ENCODE assay signal across 11 mouse cellular contexts in genomic region chr1:91056416-91056815, GRCm38 (mm10). TPM values are rescaled to one million over a fixed set of nuclear protein-coding genes. Genes with fewer than 3 reads are reported as not detected.
A peak's percentile ranks its signal among the peaks of the same experiment; 100 is the strongest.
DNase-seq lines count a peak whose midpoint lies in the region; ATAC-seq and TF ChIP-seq lines count a peak whose summit lies in the region.
"Had no signal": no experiment of that assay in that cellular context is flagged by ENCODE, and none has a peak within 500 bp of the region (broad histone marks: within the 10 kb centered on the region; RNA-seq: fewer than 3 reads in every experiment).

No protein-coding gene starts in this region.

- no peaks in the 10 kb centered on the region for H3K27me3 ChIP-seq in kidney, postnatal 0 days (ENCODE audit: insufficient read depth, low read length)
- no peaks in the 10 kb centered on the region for H3K27me3 ChIP-seq in kidney, embryonic 16.5 days (ENCODE audit: insufficient read depth, low read length)
- no peaks in the 10 kb centered on the region for H3K27me3 ChIP-seq in liver, embryonic 11.5 days (replicated peaks; ENCODE audit: control insufficient read depth, insufficient read depth, low read length)
- H3K27me3 ChIP-seq: Patski had no signal

- peaks cover 31% of the 10 kb centered on the region for H3K4me1 ChIP-seq in kidney, postnatal 0 days (replicated peaks; ENCODE audit: insufficient read depth, low read length)
- H3K4me1 ChIP-seq in kidney, embryonic 16.5 days (ENCODE audit: insufficient read depth, low read length) = peaks cover 74% of the 10 kb centered on the region
- H3K4me1 ChIP-seq in liver, embryonic 11.5 days (replicated peaks; ENCODE audit: control insufficient read depth, insufficient read depth, low read length) = peaks cover 67% of the 10 kb centered on the region

- TF ChIP-seq CTCF in kidney, postnatal 0 days (IDR thresholded peaks at IDR 0.05; ENCODE audit: low read depth) = no peak

- 0 out of 2 replicates have a peak overlapping the region, but pooled peaks have one; percentile 25 for H3K27ac ChIP-seq in kidney, postnatal 0 days
- no peak overlapping the region for H3K27ac ChIP-seq in kidney, embryonic 16.5 days (ENCODE audit: low read length)
- peak overlapping the region; percentile 81; the same call in 1 of the 2 replicates for H3K27ac ChIP-seq in liver, embryonic 11.5 days (ENCODE audit: low read depth, low read length)
- H3K27ac ChIP-seq: neural tube, embryonic 12.5 days had no signal

- no peaks in the 10 kb centered on the region for H3K9me3 ChIP-seq in kidney, postnatal 0 days (replicated peaks; ENCODE audit: low read length)
- no peaks in the 10 kb centered on the region for H3K9me3 ChIP-seq in kidney, embryonic 16.5 days (ENCODE audit: low read length)
- H3K9me3 ChIP-seq in liver, embryonic 11.5 days (ENCODE audit: control insufficient read depth, low read length) = no peaks in the 10 kb centered on the region
- H3K9me3 ChIP-seq: neural tube, embryonic 12.5 days had no signal

- H3K4me3 ChIP-seq in kidney, postnatal 0 days (replicated peaks; ENCODE audit: low read depth, low read length) = no peak overlapping the region
- H3K4me3 ChIP-seq in kidney, embryonic 16.5 days (ENCODE audit: low read length) = no peak overlapping the region
- H3K4me3 ChIP-seq in liver, embryonic 11.5 days (ENCODE audit: low read depth, low read length) = no peak overlapping the region
- H3K4me3 ChIP-seq: neural tube, embryonic 12.5 days had no signal

- 81% methylated on average over 8 of the region's 8 CpGs for WGBS in kidney, postnatal 0 days
- WGBS in kidney, embryonic 16.5 days = 79% methylated on average over 8 of the region's 8 CpGs
- 76% methylated on average over 8 of the region's 8 CpGs for WGBS in liver, embryonic 11.5 days

- H3K9ac ChIP-seq in kidney, postnatal 0 days (ENCODE audit: low read depth, low read length) = no peak overlapping the region
- H3K9ac ChIP-seq in kidney, embryonic 16.5 days (replicated peaks; ENCODE audit: low read length) = no peak overlapping the region
- H3K9ac ChIP-seq in liver, embryonic 11.5 days (ENCODE audit: low read depth, low read length) = no peak overlapping the region
- H3K9ac ChIP-seq: neural tube, embryonic 12.5 days had no signal

- DNase-seq in kidney, postnatal 0 days (ENCODE audit: low spot score) = no peak
- DNase-seq in liver, embryonic 11.5 days (ENCODE audit: low spot score) = no peak
- DNase-seq in urinary bladder, postnatal 36 days (ENCODE audit: low spot score in 2 of 2) = no peak
- DNase-seq in urinary bladder, postnatal 25 days (ENCODE audit: low spot score) = no peak
- DNase-seq: gastrocnemius, postnatal 10 days had no signal

- no peak for ATAC-seq in kidney, postnatal 0 days (replicated peaks; ENCODE audit: low FRiP score, low read depth)
- no peak for ATAC-seq in kidney, embryonic 16.5 days (ENCODE audit: low FRiP score, low TSS enrichment)
- ATAC-seq in activated CD4-positive, CD25-positive, alpha-beta regulatory T cell, adult 4 months = peak; percentile 9
- no peak for ATAC-seq in liver, embryonic 11.5 days (replicated peaks; ENCODE audit: low FRiP score)
- peak; percentile 54 for ATAC-seq in neutrophil, adult 5-6 weeks (ENCODE audit: extremely low read depth, insufficient number of reproducible peaks, low FRiP score, poor library complexity, severe bottlenecking)
- ATAC-seq in erythroid progenitor cell, adult 5-6 weeks (replicated peaks; ENCODE audit: low FRiP score, poor library complexity, severe bottlenecking) = no peak
- ATAC-seq: Patski had no signal

- H3K4me2 ChIP-seq in kidney, postnatal 0 days (ENCODE audit: low read length) = peak overlapping the region; percentile 80; the same call in 1 of the 2 replicates
- no peak overlapping the region for H3K4me2 ChIP-seq in kidney, embryonic 16.5 days (replicated peaks; ENCODE audit: low read depth, low read length)
- H3K4me2 ChIP-seq in liver, embryonic 11.5 days = peak overlapping the region; percentile 19
- H3K4me2 ChIP-seq: neural tube, embryonic 12.5 days had no signal

- no peaks in the 10 kb centered on the region for H3K36me3 ChIP-seq in kidney, postnatal 0 days (ENCODE audit: insufficient read depth, low read length)
- no peaks in the 10 kb centered on the region for H3K36me3 ChIP-seq in kidney, embryonic 16.5 days (ENCODE audit: insufficient read depth, low read length)
- no peaks in the 10 kb centered on the region for H3K36me3 ChIP-seq in liver, embryonic 11.5 days (ENCODE audit: control insufficient read depth, insufficient read depth, low read length)
- H3K36me3 ChIP-seq: neural tube, embryonic 12.5 days had no signal

RNA-seq across cellular contexts. Expression of gene Lrrfip1, which starts 57.9 kb away (rescaled TPM):
- polyA plus RNA-seq in kidney, postnatal 0 days (2015; fragmentation: Nextera tagmentation; extraction: Ambion mirVana) = 46.3 and 56.9 TPM in 2 replicates
- polyA plus RNA-seq in kidney, embryonic 16.5 days (2015; fragmentation: Nextera tagmentation; extraction: Ambion mirVana) = 45.9 and 50.8 TPM in 2 replicates
- polyA plus RNA-seq in activated CD4-positive, CD25-positive, alpha-beta regulatory T cell, adult 4 months (2017; shearing (Covaris generic)) = 100 to 1,000 TPM; 176 to 194 TPM
- 26.5 and 29.1 TPM in 2 replicates for polyA plus RNA-seq in liver, embryonic 11.5 days (2014; fragmentation: Nextera tagmentation; extraction: Ambion mirVana)
- total RNA-seq in neutrophil, adult 5-6 weeks (2017) = 247 and 262 TPM in 2 replicates
- 21.0 and 28.1 TPM in 2 replicates for total RNA-seq in erythroid progenitor cell, adult 5-6 weeks (2015; ENCODE audit: low replicate concordance)
- total RNA-seq in erythroid progenitor cell, adult 5-6 weeks (2017; ENCODE audit: low replicate concordance) = 17.1 and 22.1 TPM in 2 replicates

Comparison
In these comparisons a context has a peak if more than half of its experiments do, and no peak if none do; other contexts are left out.
1. ATAC-seq: peak in activated CD4-positive, CD25-positive, alpha-beta regulatory T cell, adult 4 months (single experiment) and neutrophil, adult 5-6 weeks (single experiment); none in kidney, postnatal 0 days (single experiment), kidney, embryonic 16.5 days (single experiment), liver, embryonic 11.5 days (single experiment) and erythroid progenitor cell, adult 5-6 weeks (single experiment).